Mouse (Mus musculus): ENCODE data around the gene Vmn1r13.
"Not testable (repeated sequence)": the region's sequence is repeated elsewhere in the genome, so short reads cannot be mapped to it uniquely, and the experiment has no call there.

Vmn1r13 gene

DNA sequence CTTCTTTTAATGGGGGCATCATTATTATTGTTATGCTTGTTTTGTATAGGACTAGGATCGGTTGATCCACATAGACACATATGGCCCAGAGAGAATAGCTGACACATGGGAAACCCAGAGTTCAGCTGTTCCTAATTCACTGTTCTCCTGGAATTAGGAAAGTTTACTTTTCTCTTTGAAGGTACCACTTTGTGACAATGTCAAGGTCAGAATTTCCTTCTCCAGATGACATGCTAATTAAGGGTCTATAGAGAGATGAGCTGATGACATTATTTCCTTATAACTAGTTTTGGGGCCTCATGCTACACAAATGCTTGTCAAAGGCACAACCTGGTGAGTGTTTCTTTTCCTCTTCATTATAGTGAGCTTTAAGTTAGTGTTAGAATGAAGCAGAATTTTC lies at the start of gene Vmn1r13:
Gene Vmn1r13 (plus strand): TSS at position 301 of the 400 bp plus-strand sequence.
- not testable (repeated sequence) for DNase-seq (ENCODE audit: low spot score)

DNA sequence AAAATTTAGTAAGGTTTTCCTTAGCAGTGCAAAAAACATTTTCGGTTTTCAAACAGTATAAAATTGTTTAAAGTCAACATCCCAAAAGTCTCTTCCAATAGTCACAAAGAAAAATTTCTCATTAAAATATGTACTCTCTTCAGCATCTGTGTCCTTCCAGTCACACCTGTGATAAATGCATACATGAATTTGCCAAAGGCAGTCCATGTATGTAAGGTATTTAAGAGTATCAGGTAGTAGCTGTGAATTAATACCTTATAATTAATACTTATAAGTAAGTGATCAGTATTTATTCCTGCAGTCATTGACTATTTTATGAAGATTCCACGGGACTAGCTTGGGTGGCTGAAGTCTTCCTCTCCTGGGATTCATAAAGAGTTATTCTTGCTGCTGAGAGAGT lies 46.5 kb upstream of the Vmn1r13 start, which contains the start of gene Vmn1r12:
Gene Vmn1r12 (plus strand): TSS at position 301 of the 400 bp plus-strand sequence.
- DNase-seq (ENCODE audit: low spot score), result no peak

GRCm38 (mm10) chr6:57190016-57190415 lies 13.1 kb upstream of the Vmn1r13 start:
- DNase-seq (ENCODE audit: low spot score), result not testable (repeated sequence)

GRCm38 (mm10) chr6:57231386-57231785 lies 28.3 kb downstream of the Vmn1r13 start, which contains the start of gene Vmn1r14:
Gene Vmn1r14, plus strand, starts transcription at chr6:57231686.
- DNase-seq (ENCODE audit: low spot score), result no peak

- no peak for DNase-seq (ENCODE audit: low spot score)
Measured at GRCm38 (mm10) chr6:57257652-57258051, 54.6 kb downstream of the Vmn1r13 start, which contains the start of gene Vmn1r15. Gene Vmn1r15, plus strand, starts transcription at chr6:57257952.

- DNase-seq (ENCODE audit: low spot score), result no peak
Measured at GRCm38 (mm10) chr6:57260990-57261389, 57.9 kb downstream of the Vmn1r13 start.

Measured in adipocyte (in vitro differentiated cells).